Mouse (Mus musculus) embryonic fibroblast, embryonic 13.5 days (primary cell): ENCODE measurements at regions not wholly inside any gene's neighbourhood (a gene's known extent, or its start where the extent isn't known, plus 50 kb on each side); places are given as distances from the start of the nearest gene placed in this dataset.

Experiments used
- CTCF ChIP-seq: IDR thresholded peaks from 2 replicates; pipeline ENCODE4 v1.5.1; 2011; ENCODE audit warnings: mild to moderate bottlenecking, control low read depth, low read length, moderate library complexity, borderline replicate concordance; ENCODE audit not compliant: insufficient read depth
- POLR2A ChIP-seq: IDR thresholded peaks from 2 replicates; pipeline ENCODE4 v1.6.1; 2011; ENCODE audit warnings: low read depth, mild to moderate bottlenecking, control low read depth, low read length, moderate library complexity

GRCm38 (mm10) chr6:51204306-51204705 is 228.2 kb upstream of the Nfe2l3 start:
- TF ChIP-seq POLR2A (no peak), CTCF (no peak)
